Mouse (Mus musculus): ENCODE data around the gene Tnfrsf9.
A peak's percentile ranks its signal among the peaks of the same experiment; 100 is the strongest.

Gene Tnfrsf9

GRCm38 (mm10) chr4:150990148-150990547 lies 75.8 kb downstream of the Tnfrsf9 start:
- DNase-seq (ENCODE audit: low spot score) = peak; percentile 23
